In genomic region chr16:42016791-42017643, GRCm38 (mm10) we compare ENCODE assay signal across 15 mouse cellular contexts.
DNase-seq lines count a peak whose midpoint lies in the region; ATAC-seq lines count a peak whose summit lies in the region.
"Had no signal": no experiment of that assay in that cellular context is flagged by ENCODE, and none has a peak within 500 bp of the region (broad histone marks: within the 10 kb centered on the region; RNA-seq: fewer than 3 reads in every experiment).

No protein-coding gene starts in this region.

- peak; percentile 92 for ATAC-seq in cerebellum, adult (ENCODE audit: insufficient number of reproducible peaks, low FRiP score, low TSS enrichment)
- ATAC-seq: intestine, postnatal 0 days; Patski had no signal

- peak; percentile 61 for DNase-seq in layer of hippocampus, adult 11-12 months (ENCODE audit: low spot score)
- DNase-seq in layer of hippocampus, postnatal 25 days (ENCODE audit: extremely low spot score in 1 of 2, low spot score in 1 of 2): no peak
- peak; percentile 99 for DNase-seq in cerebellum, adult 9-10 months
- peak; percentile 42 for DNase-seq in layer of hippocampus, adult 9-10 months (ENCODE audit: low spot score)
- no peak for DNase-seq in thymus, postnatal 4 days
- DNase-seq in B cell, adult 2 months: no peak
- no peak for DNase-seq in natural killer cell, adult 2 months (ENCODE audit: low spot score in 2 of 2)
- DNase-seq: heart, postnatal 14 days; kidney, postnatal 36 days; liver, embryonic 13.5 days; lung, postnatal 10 days; thymus, adult 2 months had no signal

Comparison
In these comparisons a context has a peak if more than half of its experiments do, and no peak if none do; other contexts are left out.
1. DNase-seq: peak in layer of hippocampus, adult 11-12 months (single experiment), cerebellum, adult 9-10 months (single experiment) and layer of hippocampus, adult 9-10 months (single experiment); none in layer of hippocampus, postnatal 25 days (0 of 2), thymus, postnatal 4 days (single experiment), B cell, adult 2 months (0 of 2) and natural killer cell, adult 2 months (0 of 2).